Mouse (Mus musculus) 416B (cell line): ENCODE results near the gene Diras1.

ENCODE experiments used
- DNase-seq: peaks from one replicate; pipeline ENCODE4 v3.0.0; 2011; ENCODE audit warnings: low read depth

The Diras1 gene

GRCm38 (mm10) chr10:81028219-81028618, 2.8 kb upstream of the Diras1 start:
- DNase-seq, result no peak

DNA sequence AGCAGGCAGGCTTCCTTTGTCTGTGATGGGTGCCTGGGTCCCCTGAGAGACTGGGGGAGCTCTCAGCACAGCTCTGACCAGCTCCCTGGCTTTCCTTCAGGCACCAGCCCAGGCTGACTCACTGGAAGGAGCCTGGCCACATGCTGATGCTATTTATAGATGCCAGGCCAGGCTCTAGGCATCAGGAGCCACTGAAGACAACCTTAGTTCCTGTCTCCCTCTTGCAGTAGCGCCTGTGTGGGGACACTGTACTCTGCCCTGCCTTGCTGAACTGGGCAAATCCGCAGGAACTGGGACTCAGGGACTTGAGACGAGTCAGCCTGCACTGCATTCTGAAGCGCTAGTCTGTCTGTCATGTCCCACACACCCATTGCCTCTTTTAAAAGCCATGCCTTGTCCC, 1.9 kb upstream of the Diras1 start:
- DNase-seq, result peak; percentile 55

GRCm38 (mm10) chr10:81026857-81027256, 1.4 kb upstream of the Diras1 start:
- no peak for DNase-seq

DNA sequence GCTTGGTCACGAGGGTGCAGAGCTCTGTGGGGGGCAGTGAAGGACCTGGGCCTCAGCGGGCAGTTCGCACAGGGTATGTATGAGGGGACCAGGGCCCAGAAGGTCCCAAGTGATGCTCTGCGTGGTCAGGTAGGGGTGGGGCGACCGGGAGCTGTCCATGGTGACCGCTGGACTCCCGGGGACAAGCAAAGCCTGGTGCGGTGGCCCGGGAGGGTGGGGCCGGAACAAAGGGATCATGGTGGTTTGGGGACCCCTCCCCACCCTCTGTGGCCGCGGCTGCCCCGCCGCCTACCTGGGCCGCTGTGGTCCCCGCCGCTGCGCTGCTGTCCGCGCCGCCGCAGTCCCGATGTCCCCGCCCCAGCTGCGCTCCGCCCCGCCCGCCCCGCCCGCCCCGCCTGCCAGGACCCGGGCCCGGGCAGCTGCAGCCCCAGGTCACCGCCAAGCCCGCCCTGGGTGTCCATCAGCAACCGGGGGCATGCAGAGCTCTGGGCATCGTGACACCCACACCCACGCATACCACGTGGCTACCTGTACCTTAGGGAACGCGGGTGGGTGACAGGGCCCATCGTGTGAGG, 328 bp downstream of the Diras1 start:
- no peak for DNase-seq

DNA sequence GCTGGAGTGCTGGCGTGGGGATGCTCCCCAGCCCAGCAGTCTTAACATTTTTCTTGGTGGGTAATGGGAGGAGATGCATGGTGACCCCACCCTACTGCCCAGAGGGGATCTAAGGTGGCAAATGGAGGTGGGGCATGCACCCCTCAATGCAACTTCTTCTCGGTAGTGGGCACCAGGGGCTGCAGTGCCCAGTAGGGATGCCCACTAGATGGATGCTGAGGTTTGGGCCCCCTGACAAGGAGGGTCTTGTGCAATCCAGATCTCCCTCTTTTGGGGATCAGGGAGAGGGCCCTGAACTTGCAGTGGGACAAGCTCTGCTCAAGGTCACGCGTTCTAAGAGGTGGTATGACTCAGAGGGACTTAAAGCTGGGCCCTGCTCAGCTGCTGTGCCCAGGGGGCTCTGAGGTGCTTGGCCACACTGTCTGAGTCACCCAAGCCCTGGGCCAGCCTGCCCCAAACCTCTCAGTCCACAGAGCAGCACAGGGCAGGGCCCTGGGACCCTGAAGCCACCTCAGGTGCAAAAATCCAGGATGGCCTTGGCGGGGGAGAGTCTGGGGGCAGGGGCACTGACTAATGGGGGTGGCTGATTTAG, 1.0 kb downstream of the Diras1 start:
- peak; percentile 17 for DNase-seq

DNA sequence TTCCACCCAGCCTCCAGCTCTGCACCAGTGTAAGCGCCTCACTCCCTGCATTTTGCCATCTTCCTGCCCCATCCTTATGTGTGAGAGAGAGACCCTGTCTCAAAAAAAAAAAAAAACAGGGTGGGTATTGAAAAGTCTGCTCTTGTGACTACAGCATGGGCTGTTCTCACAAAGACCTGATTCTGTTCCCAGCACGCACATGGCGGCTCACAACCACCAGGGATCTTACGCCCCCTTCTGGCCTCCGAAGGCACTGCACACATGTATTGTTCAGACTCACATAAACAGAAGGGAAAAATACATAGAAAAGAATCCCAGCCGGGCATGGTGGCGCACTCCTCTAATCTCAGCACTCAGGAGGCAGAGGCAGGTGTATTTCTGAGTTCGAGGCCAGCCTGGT, 2.7 kb downstream of the Diras1 start:
- DNase-seq, result peak; percentile 46

GRCm38 (mm10) chr10:81021547-81022110, 3.8 kb downstream of the Diras1 start:
- DNase-seq, result no peak

GRCm38 (mm10) chr10:81020207-81020606, 5.3 kb downstream of the Diras1 start:
- DNase-seq, result peak; percentile 14

DNA sequence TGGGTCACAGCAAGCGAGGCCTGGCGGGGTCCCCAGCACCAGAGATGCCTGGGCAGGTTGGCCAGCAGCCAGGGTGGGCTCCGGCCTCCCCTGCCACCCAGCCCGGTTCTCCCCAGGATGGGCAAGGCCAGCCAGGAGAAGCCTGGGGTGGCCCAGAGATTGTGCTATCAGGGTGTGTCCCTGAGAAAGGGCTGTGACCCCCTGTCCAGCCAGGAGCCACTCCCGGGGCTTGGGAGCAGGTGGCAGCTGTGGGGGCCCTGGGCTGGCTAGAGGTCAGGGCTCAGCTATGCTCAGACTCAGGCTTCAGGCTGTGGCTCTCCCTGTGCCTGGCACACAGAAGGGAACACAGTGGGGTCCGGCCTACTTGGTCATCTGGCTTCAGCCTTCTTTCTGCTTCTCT, 5.8 kb downstream of the Diras1 start:
- no peak for DNase-seq

GRCm38 (mm10) chr10:81018326-81018725, 7.1 kb downstream of the Diras1 start:
- peak; percentile 79 for DNase-seq

DNA sequence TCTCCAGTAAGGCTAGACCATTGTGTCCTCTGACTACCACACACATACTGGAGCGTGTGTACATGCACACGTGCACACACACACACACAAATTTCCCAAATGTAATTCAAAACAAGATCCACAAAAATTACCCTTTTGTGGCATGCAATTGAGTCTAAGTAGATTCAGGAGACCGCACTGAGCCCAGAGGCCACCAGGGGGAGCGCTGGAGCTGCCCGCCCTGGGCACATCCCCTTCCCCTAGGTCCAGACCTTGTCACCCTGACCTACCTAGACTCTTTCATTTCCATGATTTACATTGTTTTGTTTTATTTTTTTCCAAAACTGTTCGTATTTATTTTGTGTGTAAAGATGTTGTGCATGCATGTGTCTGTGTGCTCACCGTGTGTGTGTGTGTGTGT, 8.8 kb downstream of the Diras1 start:
- peak; percentile 73 for DNase-seq

- no peak for DNase-seq
Observed at GRCm38 (mm10) chr10:81015666-81016065, 9.8 kb downstream of the Diras1 start.

DNA sequence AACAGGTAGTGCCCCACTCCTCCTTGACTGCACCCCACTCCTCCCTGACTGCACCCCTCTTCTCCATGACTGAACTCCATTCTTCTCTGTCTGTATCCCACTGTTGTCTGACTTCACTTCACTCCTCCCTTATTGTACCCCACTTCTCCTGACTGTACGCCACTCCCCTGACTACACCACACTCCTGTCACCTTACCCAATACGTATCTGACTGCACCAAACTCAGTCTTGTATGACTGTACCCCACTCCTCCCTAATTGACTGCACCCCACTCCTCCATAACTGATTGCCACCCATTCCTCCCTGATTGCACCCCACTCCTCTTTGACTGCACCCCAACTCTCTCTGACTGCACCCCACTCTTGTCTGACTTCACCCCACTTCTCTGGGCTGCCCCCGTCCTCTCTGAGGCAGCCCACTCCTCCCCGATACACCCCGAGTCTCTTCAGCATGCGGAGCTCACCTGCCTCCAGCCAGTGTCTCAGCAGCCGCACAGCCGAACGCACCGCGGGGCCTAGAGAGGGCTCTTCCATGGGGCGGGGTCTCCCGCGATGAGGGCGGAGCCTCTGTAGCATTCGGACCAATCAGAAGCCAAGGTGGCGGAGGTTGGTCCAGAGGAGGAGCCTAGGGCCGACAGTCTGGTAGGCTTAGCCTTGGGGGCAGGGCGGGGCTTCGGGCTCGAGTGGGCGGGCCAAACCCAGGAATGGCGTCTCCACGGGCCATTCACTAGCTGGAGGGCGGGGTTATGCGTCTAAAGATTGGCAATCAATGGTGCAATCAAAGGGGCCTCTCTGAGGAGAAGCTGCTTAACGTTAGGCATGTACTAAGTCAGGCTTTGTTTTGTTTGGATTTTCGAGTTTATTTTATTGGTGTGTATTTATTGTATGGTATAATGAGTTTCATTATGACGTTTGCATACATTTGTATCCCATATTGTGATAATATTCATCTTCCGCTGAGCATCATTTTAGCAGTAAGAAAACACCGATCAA, 10.8 kb downstream of the Diras1 start, which contains the start of gene Gng7:
Gng7 (minus strand) TSS at position 553 of the 992 bp plus-strand sequence.
- DNase-seq, result peak; percentile 96

- no peak for DNase-seq
Observed at GRCm38 (mm10) chr10:81010851-81011250, 14.6 kb downstream of the Diras1 start.

DNA sequence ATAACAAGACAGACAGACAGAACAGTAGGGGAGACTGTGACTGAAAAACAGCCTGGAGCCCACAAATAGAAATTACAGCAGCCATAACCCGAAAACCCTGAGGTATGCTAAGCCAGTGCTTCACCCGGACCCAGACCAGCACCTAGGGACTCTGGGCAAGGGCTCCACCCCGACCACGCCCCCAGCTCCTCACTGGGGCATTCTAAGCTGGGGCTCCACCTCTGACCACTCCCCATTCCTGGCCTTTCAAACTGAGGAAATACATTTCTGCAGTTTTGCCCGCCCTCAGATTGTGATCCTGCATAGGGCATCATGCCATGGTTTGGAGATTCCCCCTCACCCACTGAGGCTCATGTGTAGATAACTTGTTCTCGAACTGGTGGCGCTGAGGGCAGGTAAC, 18.2 kb downstream of the Diras1 start:
- peak; percentile 60 for DNase-seq

- DNase-seq, result no peak
Observed at GRCm38 (mm10) chr10:81006005-81006677, 19.3 kb downstream of the Diras1 start.

- DNase-seq, result no peak
Observed at GRCm38 (mm10) chr10:81001161-81001560, 24.3 kb downstream of the Diras1 start.

DNA sequence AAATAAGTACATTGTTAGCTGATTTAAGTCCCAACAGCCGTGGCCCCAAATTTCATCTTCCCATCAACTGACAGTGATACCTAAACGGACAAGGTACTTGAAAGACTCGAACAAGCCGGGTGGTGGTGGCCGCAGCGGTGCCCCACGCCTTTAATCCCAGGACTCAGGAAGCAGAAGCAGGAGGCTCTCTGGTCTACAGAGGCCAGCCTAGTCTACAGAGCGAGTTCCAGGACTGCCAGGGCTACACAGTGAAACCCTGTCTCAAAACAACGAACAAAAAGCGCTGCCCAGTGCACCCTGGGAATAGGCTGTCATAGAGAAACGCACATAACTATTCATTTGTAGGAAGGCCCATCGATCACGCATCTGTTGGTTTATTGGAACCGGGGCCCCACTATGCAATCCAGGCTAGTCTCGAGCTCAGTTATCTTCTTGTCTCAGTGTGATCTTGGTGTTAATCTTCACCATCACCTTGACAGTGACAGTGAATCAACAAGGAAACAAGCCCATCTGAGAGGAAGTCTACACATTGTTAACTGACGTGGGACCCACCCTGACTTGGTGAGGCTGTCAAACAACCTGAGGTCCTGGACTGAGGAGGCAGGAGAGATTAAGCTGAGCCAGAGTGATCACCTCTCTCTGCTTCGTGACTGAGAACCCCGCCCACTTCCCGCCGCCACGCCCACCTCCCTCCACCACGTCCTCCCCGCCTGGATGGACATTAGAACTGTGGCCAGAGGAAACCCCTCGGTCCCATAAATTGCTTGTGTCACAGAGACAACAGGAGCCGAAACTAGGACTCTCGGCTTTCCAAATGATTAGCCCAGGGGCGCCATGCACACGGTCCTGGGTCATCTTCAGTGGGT, 25.0 kb downstream of the Diras1 start:
- DNase-seq, result peak; percentile 42

- peak; percentile 93 for DNase-seq
Observed at GRCm38 (mm10) chr10:80999362-81000196, 25.9 kb downstream of the Diras1 start.

GRCm38 (mm10) chr10:80998778-80999177, 26.7 kb downstream of the Diras1 start:
- DNase-seq, result peak; percentile 83
